Mouse (Mus musculus) heart, embryonic 13.5 days (tissue): ENCODE data around the gene Spata21. TPM values are rescaled to one million over a fixed set of nuclear protein-coding genes. Genes with fewer than 3 reads are reported as not detected.
A peak's percentile ranks its signal among the peaks of the same experiment; 100 is the strongest.

Experiments used
- ATAC-seq: fragments of 200-750 bp; cut with Nextera tagmentation; 2 replicates; pipeline ENCODE4 v1.8.0; 2017; ENCODE audit warnings: moderate TSS enrichment; ENCODE audit not compliant: insufficient number of reproducible peaks, low FRiP score, low TSS enrichment; ENCODE audit errors: extremely low read depth
- H3K27ac ChIP-seq: fragments of 300-500 bp; sonication (generic); replicated peaks from 2 replicates; pipeline ENCODE4 v1.5.1; 2015; ENCODE audit warnings: moderate library complexity, mild to moderate bottlenecking, inconsistent platforms
- H3K27me3 ChIP-seq: fragments of 300-500 bp; sonication (generic); replicated peaks from 2 replicates; pipeline ENCODE4 v1.6.1; 2015; ENCODE audit warnings: mild to moderate bottlenecking, inconsistent platforms
- H3K36me3 ChIP-seq: fragments of 300-500 bp; sonication (generic); 2 replicates; pipeline ENCODE4 v1.6.1; 2015; ENCODE audit warnings: mild to moderate bottlenecking, inconsistent platforms
- H3K4me1 ChIP-seq: fragments of 300-500 bp; sonication (generic); 2 replicates; pipeline ENCODE4 v1.6.1; 2015; ENCODE audit warnings: inconsistent platforms
- H3K4me2 ChIP-seq: fragments of 300-500 bp; sonication (generic); 2 replicates; pipeline ENCODE4 v1.6.1; 2015; ENCODE audit warnings: inconsistent platforms, mild to moderate bottlenecking, moderate library complexity
- H3K4me3 ChIP-seq: fragments of 300-500 bp; sonication (generic); 2 replicates; pipeline ENCODE4 v1.5.1; 2015; ENCODE audit warnings: moderate library complexity, mild to moderate bottlenecking, inconsistent platforms
- H3K9ac ChIP-seq: fragments of 300-500 bp; sonication (generic); 2 replicates; pipeline ENCODE4 v1.6.1; 2015; ENCODE audit warnings: inconsistent platforms, mild to moderate bottlenecking, moderate library complexity
- H3K9me3 ChIP-seq: fragments of 300-500 bp; sonication (generic); 2 replicates; pipeline ENCODE4 v1.6.1; 2016; ENCODE audit warnings: inconsistent platforms
- WGBS: fragments of 180-500 bp; shearing (Covaris S2); methylation state at CpG from one replicate; pipeline ENCODE4 v1.1.7; 2015; ENCODE audit warnings: mixed read lengths; 5-methylcytosine and 5-hydroxymethylcytosine counted together
- polyA plus RNA-seq: library from polyadenylated mRNA; unstranded; fragments of >200 nt; fragmentation: Nextera tagmentation; extraction: Ambion mirVana; gene quantifications from 2 replicates; pipeline ENCODE4 v1.2.1, GENCODE M21; 2015

Spata21 gene
- not detected in 2 replicates for polyA plus RNA-seq

DNA sequence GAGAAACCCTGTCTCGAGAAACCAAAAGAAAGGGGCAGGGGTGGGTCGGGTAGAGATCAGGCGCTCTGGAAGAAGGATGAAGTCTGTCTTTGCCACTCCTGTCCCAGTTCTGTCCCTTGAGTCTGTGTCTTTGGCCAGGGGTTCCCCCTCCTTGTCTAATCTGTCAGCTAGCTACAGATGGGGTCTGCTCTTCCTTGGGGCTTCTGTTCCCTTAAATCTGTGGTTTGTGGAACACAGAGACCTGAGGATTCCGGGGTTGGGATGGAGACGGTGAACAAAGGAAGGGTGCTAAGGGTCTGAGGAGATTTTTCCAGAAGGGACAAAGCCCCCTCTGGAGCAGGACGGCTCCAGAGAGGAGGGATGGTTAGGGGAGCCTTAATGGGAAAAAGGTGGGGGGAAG is at the start of gene Spata21:
Gene Spata21, plus strand, starts transcription at position 301 of the 400 bp plus-strand sequence.
- ATAC-seq: no peak
- no peaks in the 10 kb centered on the region for H3K36me3 ChIP-seq
- peaks cover 3% of the 10 kb centered on the region; the same call in 1 of the 2 replicates for H3K4me1 ChIP-seq
- no peak within 1 kb of the TSS for H3K4me2 ChIP-seq
- no peak within 1 kb of the TSS for H3K9ac ChIP-seq
- no peak within 1 kb of the TSS for H3K4me3 ChIP-seq
- no peaks in the 10 kb centered on the region for H3K9me3 ChIP-seq
- 71% methylated on average over 6 of the region's 6 CpGs for WGBS
- H3K27me3 ChIP-seq: no peaks in the 10 kb centered on the region
- no peak within 1 kb of the TSS for H3K27ac ChIP-seq

DNA sequence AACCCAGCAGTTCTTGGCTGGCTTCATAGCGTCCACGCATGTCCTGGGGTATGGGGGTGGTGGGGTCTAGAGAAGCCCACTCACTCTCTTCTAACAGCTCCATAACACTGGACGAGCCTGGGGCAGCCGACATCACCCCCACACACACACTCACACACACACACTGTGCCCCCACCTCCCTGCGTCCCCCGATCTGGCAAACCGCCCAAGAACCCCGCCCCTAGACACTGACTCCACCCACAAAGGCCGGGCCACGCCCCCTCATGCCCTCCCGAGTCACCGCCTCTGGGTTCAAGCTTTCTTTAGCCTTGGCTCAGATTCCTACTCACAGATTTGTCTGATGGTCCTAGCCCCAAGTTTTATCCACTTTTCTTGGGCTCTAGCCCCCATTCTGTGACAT is 47.0 kb upstream of the Spata21 start:
- no peak overlapping the region for H3K27ac ChIP-seq
- ATAC-seq: no peak
- H3K9ac ChIP-seq: 0 out of 2 replicates have a peak overlapping the region, but pooled peaks have one; percentile 47
- H3K4me2 ChIP-seq: peak overlapping the region; percentile 30
- peaks cover 69% of the 10 kb centered on the region for H3K36me3 ChIP-seq
- H3K4me3 ChIP-seq: no peak overlapping the region; the same call in 1 of the 2 replicates
- WGBS: 41% methylated on average over 12 of the region's 12 CpGs
- no peaks in the 10 kb centered on the region for H3K9me3 ChIP-seq
- peaks cover 4% of the 10 kb centered on the region; the same call in 1 of the 2 replicates for H3K4me1 ChIP-seq
- no peaks in the 10 kb centered on the region for H3K27me3 ChIP-seq

DNA sequence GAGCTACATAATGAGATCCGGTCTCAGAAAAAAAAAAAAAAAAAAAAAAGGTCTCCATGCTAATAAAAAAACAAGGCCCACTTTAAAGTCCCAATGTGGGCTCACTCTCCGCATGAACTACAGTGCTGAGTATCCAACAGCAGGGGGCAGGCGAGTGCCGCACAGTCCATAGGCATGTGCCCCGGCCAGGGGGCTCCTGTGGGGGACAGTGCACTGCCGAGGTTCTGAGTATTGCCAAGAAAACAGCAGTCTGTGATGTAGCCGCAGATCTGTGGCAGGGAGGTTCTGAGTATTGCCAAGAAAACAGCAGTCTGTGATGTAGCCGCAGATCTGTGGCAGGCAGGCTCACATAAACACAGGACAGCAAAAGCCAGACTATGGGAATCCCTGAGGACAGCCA is 43.3 kb upstream of the Spata21 start:
- H3K9ac ChIP-seq: no peak overlapping the region; the same call in 1 of the 2 replicates
- H3K27ac ChIP-seq: 0 out of 2 replicates have a peak overlapping the region, but pooled peaks have one; percentile 32
- no peaks in the 10 kb centered on the region for H3K27me3 ChIP-seq
- H3K9me3 ChIP-seq: no peaks in the 10 kb centered on the region
- 17% methylated on average over 8 of the region's 8 CpGs for WGBS
- peaks cover 49% of the 10 kb centered on the region for H3K36me3 ChIP-seq
- no peak overlapping the region for H3K4me3 ChIP-seq
- H3K4me2 ChIP-seq: no peak overlapping the region
- peaks cover 4% of the 10 kb centered on the region; the same call in 1 of the 2 replicates for H3K4me1 ChIP-seq
- no peak; the same call in 1 of the 2 replicates for ATAC-seq

DNA sequence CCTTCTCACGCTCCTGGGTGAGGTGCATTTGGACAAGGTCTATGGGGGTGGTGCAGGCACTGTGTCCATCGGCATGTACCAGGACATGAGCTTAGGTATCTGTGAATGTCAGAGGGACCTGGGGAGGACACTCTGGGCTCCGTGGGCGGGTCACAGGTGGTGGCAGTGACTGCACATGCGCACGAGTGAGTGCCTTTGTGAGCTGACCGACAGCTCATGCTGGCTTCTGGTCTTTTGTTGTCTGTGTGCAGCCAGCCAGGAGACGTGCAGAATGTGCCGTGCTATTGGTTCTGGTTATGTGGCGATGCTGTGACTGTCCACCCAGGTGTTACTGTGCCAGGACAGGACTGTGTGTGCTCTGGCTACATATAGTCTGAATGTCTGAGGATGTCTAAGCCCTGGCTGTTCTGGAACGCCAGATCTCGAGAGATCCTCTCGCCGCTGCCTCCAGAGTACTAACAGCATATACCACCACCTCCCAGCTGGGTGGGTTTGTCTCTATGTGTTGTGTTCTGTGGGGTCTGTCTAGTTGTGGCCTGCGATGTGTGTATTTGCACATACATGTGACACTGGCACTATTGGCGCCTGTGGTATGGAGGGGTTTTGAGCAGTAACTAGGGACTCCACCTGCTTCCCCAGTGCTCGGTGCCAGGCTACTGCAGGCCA is 39.2 kb upstream of the Spata21 start:
- Histone ChIP-seq H3K36me3 (peaks cover 26% of the 10 kb centered on the region), H3K27me3 (no peaks in the 10 kb centered on the region), H3K9me3 (no peaks in the 10 kb centered on the region), H3K4me1 (peaks cover 20% of the 10 kb centered on the region), H3K27ac (no peak overlapping the region), H3K4me2 (no peak overlapping the region), H3K4me3 (no peak overlapping the region), H3K9ac (no peak overlapping the region)
- no peak for ATAC-seq
- 84% methylated on average over 17 of the region's 17 CpGs for WGBS

DNA sequence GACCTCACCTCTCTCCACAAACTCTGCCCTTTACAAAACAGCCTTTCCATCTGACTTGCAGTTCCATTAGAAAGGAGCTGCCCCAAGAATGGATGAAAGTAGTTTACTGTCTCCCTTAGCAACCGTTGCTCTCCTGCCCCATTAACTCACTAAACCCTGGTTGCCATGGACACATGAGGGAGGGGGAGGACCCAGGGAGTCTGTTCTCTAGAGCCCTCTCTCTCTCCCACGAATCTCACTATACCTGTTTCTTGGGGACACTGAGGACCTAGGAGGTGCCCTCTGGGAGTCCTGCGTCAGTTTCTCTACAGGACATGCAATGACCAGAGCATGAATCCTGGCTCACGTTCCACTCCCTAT is 38.7 kb upstream of the Spata21 start:
- Histone ChIP-seq H3K9ac (no peak overlapping the region), H3K36me3 (peaks cover 25% of the 10 kb centered on the region), H3K27ac (no peak overlapping the region), H3K4me1 (peaks cover 25% of the 10 kb centered on the region), H3K9me3 (no peaks in the 10 kb centered on the region), H3K4me3 (no peak overlapping the region), H3K27me3 (no peaks in the 10 kb centered on the region), H3K4me2 (no peak overlapping the region)
- no peak for ATAC-seq
- 61% methylated on average over 4 of the region's 4 CpGs for WGBS

DNA sequence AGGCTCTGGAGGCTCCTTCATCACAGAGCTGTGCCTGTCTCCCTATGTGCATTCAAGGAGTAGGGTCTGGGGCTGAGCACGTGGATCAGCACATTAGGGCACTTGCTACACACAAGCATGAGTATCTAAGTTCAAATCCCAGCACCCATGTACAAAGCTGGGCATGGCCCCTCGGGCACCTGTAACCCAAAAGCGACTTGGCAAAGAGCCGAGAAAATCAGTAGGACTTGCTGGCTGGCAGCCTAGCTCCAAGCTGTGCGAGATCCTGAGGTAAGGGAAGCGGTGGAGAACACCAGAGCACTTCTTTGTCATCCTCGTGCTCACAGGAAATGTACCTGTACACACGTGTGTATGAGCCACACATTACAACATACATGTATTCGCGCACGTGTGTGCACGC is 35.7 kb upstream of the Spata21 start:
- H3K9ac ChIP-seq: peak overlapping the region; percentile 73
- no peak for ATAC-seq
- peaks cover 21% of the 10 kb centered on the region for H3K4me1 ChIP-seq
- H3K4me3 ChIP-seq: no peak overlapping the region
- H3K4me2 ChIP-seq: peak overlapping the region; percentile 48; the same call in 1 of the 2 replicates
- WGBS: 86% methylated on average over 12 of the region's 12 CpGs
- H3K9me3 ChIP-seq: no peaks in the 10 kb centered on the region
- H3K36me3 ChIP-seq: peaks cover 31% of the 10 kb centered on the region
- no peaks in the 10 kb centered on the region for H3K27me3 ChIP-seq
- no peak overlapping the region for H3K27ac ChIP-seq

DNA sequence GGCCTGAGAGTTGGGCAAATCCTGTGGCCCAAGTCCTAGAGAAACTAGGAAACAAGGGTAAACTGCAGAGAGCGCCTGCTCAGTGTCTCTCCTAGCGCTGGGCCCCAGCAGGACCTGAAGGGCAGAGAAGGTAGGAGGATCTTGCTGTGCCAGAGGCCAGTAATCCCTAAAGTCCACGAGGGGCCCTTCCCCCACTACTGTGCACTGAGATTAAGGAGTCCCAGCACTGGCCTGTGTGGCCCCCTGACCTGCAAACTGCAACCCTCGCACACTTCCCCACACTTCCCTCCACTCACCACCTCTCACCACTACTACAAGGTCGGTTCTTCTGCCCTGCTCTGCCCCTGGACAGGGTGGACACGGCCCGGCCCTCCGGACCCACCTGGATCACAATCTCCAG is 35.0 kb upstream of the Spata21 start:
- H3K27ac ChIP-seq: peak overlapping the region; percentile 59
- peaks cover 36% of the 10 kb centered on the region for H3K36me3 ChIP-seq
- H3K9me3 ChIP-seq: no peaks in the 10 kb centered on the region
- H3K27me3 ChIP-seq: no peaks in the 10 kb centered on the region
- 37% methylated on average over 8 of the region's 8 CpGs for WGBS
- peak overlapping the region; percentile 73 for H3K9ac ChIP-seq
- no peak for ATAC-seq
- peak overlapping the region; percentile 48 for H3K4me2 ChIP-seq
- peak overlapping the region; percentile 24; the same call in 1 of the 2 replicates for H3K4me3 ChIP-seq
- H3K4me1 ChIP-seq: peaks cover 21% of the 10 kb centered on the region

DNA sequence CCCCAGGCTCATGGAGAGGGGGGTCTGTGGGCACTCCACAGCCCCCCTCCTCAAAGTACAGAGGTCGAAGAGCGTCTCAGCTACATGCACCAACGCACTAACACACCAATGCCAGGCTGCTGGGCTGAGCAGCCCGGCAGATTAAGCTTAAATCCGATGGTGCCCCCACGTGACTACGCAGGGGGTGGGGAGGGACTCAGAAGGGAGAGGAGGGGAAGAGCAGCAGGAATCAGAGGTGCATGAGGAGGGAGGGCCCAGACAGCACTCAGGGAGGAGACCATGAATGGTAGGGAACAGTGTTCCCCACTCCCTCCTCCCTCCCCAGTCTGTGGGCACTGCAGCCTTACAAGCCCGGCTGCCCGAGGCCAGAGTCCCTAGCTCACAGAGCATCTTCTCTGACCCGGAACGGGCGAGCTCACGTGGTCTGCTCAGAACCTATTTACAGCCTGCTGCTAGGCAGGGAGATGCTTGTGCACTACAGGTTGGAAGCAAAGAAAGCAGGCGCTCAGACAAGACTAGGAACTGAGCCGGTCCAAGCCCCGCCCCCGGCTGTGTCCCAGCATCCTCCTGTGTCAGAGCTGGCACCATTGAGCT is 34.5 kb upstream of the Spata21 start:
- Histone ChIP-seq H3K27ac (peak overlapping the region; percentile 59), H3K27me3 (no peaks in the 10 kb centered on the region), H3K36me3 (peaks cover 36% of the 10 kb centered on the region), H3K4me3 (peak overlapping the region; percentile 24), H3K9ac (peak overlapping the region; percentile 73), H3K4me1 (peaks cover 22% of the 10 kb centered on the region), H3K9me3 (no peaks in the 10 kb centered on the region), H3K4me2 (peak overlapping the region; percentile 48)
- no peak; the same call in 1 of the 2 replicates for ATAC-seq
- 34% methylated on average over 17 of the region's 17 CpGs for WGBS

DNA sequence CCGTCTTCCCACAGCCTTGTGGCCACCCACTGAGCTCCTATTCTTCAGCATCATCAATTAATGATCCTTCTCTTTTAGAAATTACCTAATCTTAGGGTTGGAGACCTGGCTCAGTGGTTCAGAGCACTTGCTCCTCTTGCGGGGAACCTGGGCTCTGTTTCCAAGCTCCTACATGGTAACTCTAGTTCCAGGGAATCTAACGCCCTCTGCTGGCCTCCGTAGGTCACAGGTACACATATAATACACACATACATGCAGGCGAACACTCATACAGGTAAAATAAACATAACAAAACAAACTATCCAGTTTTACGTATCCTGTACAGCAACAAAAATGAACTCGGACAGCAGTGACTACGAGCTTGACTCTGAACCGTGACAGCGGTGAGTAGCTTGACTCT is 31.2 kb upstream of the Spata21 start:
- no peaks in the 10 kb centered on the region for H3K9me3 ChIP-seq
- ATAC-seq: no peak
- 93% methylated on average over 10 of the region's 10 CpGs for WGBS

DNA sequence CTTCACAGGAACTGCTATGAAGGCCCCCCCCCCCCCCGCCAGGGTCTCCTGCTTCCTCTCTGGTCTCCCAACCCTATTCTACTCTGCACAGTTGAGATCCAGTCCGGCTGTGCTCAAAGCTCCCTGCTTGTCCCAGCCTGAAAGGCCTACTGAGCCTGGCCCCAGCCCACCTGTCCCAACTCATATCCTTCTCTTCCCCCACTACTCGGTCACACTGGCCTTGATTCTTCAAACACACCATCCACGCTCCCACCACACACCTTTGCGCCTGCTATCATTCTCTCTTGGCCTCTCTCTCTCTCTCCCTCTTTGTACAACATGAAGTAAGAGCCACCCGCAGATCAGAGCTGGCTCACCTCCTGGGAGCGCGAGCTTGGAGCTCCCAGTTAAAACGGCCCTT is 29.3 kb upstream of the Spata21 start:
- ATAC-seq: no peak
- WGBS: 74% methylated on average over 9 of the region's 9 CpGs
- peak overlapping the region; percentile 85 for H3K4me2 ChIP-seq

More for the DNA sequence above, 31.2 kb upstream of the Spata21 start:
- Histone ChIP-seq H3K4me1 (peaks cover 42% of the 10 kb centered on the region), H3K27me3 (no peaks in the 10 kb centered on the region), H3K4me2 (no peak overlapping the region), H3K27ac (no peak overlapping the region), H3K36me3 (peaks cover 36% of the 10 kb centered on the region), H3K4me3 (no peak overlapping the region), H3K9ac (no peak overlapping the region)

DNA sequence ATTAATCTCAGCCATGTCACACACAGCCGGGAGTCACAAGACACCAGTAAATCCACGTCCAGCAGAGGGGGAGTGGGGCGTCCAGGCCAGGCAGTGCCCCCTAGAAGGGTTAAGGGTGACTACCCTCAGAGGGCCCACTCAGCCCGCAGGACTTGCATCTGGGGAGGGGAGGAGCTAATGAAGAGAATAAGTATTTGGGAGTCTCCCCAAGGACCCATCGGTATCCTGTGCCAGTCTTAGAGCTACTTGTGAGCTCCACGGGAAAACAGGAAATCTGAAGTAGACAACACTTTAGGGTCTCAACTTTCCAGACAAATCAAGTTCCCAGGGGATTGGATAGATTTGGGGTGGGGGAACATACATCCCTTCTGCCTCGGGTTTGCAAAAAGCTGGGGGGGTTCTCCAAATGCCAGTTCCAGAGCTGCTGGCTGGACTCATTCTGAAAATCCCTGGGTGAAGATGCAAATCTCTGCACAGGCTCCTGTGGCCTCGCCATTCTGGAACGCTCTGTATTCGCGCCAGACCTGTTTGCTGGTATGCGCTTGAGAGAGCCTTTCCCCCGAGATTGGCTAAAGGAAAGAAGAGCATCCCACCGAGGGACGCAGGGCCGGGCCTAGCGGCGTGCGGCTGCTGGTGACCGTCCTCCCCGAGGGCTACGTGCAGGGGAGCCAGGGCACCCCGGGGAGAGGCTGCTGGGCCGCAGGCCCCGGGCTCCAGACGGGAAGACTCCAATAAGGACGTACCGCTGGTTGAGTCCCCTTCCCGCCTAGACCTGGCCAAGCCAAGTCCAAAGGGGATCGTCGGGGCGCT is 28.3 kb upstream of the Spata21 start:
- H3K4me2 ChIP-seq: peak overlapping the region; percentile 85
- H3K27me3 ChIP-seq: no peaks in the 10 kb centered on the region
- peak overlapping the region; percentile 77 for H3K4me3 ChIP-seq
- H3K9me3 ChIP-seq: no peaks in the 10 kb centered on the region
- H3K4me1 ChIP-seq: peaks cover 22% of the 10 kb centered on the region
- H3K27ac ChIP-seq: peak overlapping the region; percentile 91
- ATAC-seq: no peak; the same call in 1 of the 2 replicates
- peaks cover 28% of the 10 kb centered on the region for H3K36me3 ChIP-seq
- 2% methylated on average over 32 of the region's 32 CpGs for WGBS
- peak overlapping the region; percentile 92 for H3K9ac ChIP-seq

More for the DNA sequence above, 29.3 kb upstream of the Spata21 start:
- peaks cover 27% of the 10 kb centered on the region for H3K4me1 ChIP-seq
- peak overlapping the region; percentile 47 for H3K9ac ChIP-seq
- H3K9me3 ChIP-seq: no peaks in the 10 kb centered on the region
- no peak overlapping the region for H3K27ac ChIP-seq
- peaks cover 30% of the 10 kb centered on the region for H3K36me3 ChIP-seq
- no peaks in the 10 kb centered on the region for H3K27me3 ChIP-seq
- no peak overlapping the region for H3K4me3 ChIP-seq
